Mouse (Mus musculus) ES-E14 (cell line): ENCODE data around the gene Cntnap2.

Source experiments
- CHD2 ChIP-seq: IDR thresholded peaks from 2 replicates; pipeline ENCODE4 v1.6.1; 2014; ENCODE audit warnings: mild to moderate bottlenecking, low read depth, low read length, inconsistent platforms
- HCFC1 ChIP-seq: IDR thresholded peaks from 2 replicates; pipeline ENCODE4 v1.6.1; 2012; ENCODE audit warnings: low read length, inconsistent platforms, borderline replicate concordance; ENCODE audit not compliant: insufficient read depth
- MAFK ChIP-seq: IDR thresholded peaks from 2 replicates; pipeline ENCODE4 v1.6.1; 2014; ENCODE audit warnings: mild to moderate bottlenecking, low read depth, low read length, inconsistent platforms; ENCODE audit not compliant: insufficient read depth
- ZC3H11A ChIP-seq: IDR thresholded peaks from 2 replicates; pipeline ENCODE4 v1.6.1; 2012; ENCODE audit warnings: low read depth, mild to moderate bottlenecking, inconsistent platforms, low read length, borderline replicate concordance

GRCm38 (mm10) chr6:45954773-45955172 lies 895.6 kb downstream of the Cntnap2 start:
- no peak for TF ChIP-seq ZC3H11A
- no peak for TF ChIP-seq CHD2
- TF ChIP-seq HCFC1: no peak
- TF ChIP-seq MAFK: no peak
